Comparison of ENCODE assay signal across 24 mouse cellular contexts in the genomic region with DNA sequence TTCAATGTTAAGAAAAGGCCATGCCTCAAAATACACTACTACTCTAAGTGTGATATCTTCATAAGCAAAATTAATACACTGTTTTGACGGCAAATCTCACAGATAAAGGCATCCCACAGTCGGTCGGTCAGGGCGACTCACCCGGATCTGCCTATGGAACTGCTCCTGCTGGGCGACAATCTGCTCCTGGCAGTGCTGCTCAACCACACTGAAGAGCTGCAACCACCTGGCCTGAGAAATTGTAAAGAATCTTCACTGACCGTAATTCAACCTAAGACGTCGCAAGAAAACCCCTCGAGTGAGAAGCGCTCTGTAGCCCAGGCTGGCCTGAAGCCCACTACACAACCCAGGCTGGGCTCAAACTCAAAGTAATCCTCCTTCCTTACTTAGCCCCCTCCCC. TPM values are rescaled to one million over a fixed set of nuclear protein-coding genes. Genes with fewer than 3 reads are reported as not detected.
A peak's percentile ranks its signal among the peaks of the same experiment; 100 is the strongest.
DNase-seq lines count a peak whose midpoint lies in the region; ATAC-seq and TF ChIP-seq lines count a peak whose summit lies in the region.
"Had no signal": no experiment of that assay in that cellular context is flagged by ENCODE, and none has a peak within 500 bp of the region (broad histone marks: within the 10 kb centered on the region; RNA-seq: fewer than 3 reads in every experiment).

No protein-coding gene starts in this region.

- H3K4me1 ChIP-seq in hindbrain, postnatal 0 days (ENCODE audit: insufficient read depth, low read length), result no peaks in the 10 kb centered on the region
- H3K4me1 ChIP-seq in hindbrain, embryonic 12.5 days, result no peaks in the 10 kb centered on the region
- H3K4me1 ChIP-seq in kidney, adult 2 months (ENCODE audit: control insufficient read depth, insufficient read depth, low read length), result no peaks in the 10 kb centered on the region
- H3K4me1 ChIP-seq: embryonic facial prominence, embryonic 15.5 days; forebrain, embryonic 12.5 days; hindbrain, embryonic 13.5 days; kidney, embryonic 15.5 days; limb, embryonic 13.5 days; lung, embryonic 15.5 days; neural tube, embryonic 13.5 days had no signal

- peak; percentile 24 for DNase-seq in hindbrain, postnatal 0 days (ENCODE audit: low spot score)
- peak; percentile 79 for DNase-seq in cerebellum, adult 11 months
- DNase-seq in cerebellum, adult 9-10 months, result peak; percentile 92
- peak; percentile 89 to 92 for DNase-seq in cerebellum, postnatal 36 days
- DNase-seq in adrenal gland, postnatal 25 days, result no peak
- DNase-seq in kidney, adult 2 months, result no peak
- DNase-seq: adrenal gland, adult 8-10 months; forebrain, postnatal 0 days; heart, postnatal 14 days; lung, postnatal 36 days; thymus, postnatal 14 days had no signal

- peaks cover 23% of the 10 kb centered on the region for H3K36me3 ChIP-seq in hindbrain, postnatal 0 days (ENCODE audit: insufficient read depth, low read length)
- H3K36me3 ChIP-seq in hindbrain, embryonic 12.5 days, result peaks cover 81% of the 10 kb centered on the region
- peaks cover 2% of the 10 kb centered on the region for H3K36me3 ChIP-seq in kidney, adult 2 months (ENCODE audit: control insufficient read depth, insufficient read depth, low read length)

- H3K4me2 ChIP-seq in hindbrain, postnatal 0 days (ENCODE audit: low read depth, low read length), result no peak overlapping the region
- H3K4me2 ChIP-seq in hindbrain, embryonic 12.5 days (replicated peaks), result no peak overlapping the region
- H3K4me2 ChIP-seq: embryonic facial prominence, embryonic 15.5 days; forebrain, embryonic 12.5 days; hindbrain, embryonic 13.5 days; kidney, embryonic 15.5 days; limb, embryonic 13.5 days; liver, embryonic 11.5 days; lung, embryonic 15.5 days; midbrain, embryonic 11.5 days; neural tube, embryonic 13.5 days had no signal

- no peak for TF ChIP-seq POLR2A in kidney, adult 2 months (IDR thresholded peaks at IDR 0.05; ENCODE audit: low read depth, low read length)

- ATAC-seq in hindbrain, postnatal 0 days, result no peak
- ATAC-seq in hindbrain, embryonic 12.5 days (ENCODE audit: low FRiP score), result no peak
- ATAC-seq: forebrain, postnatal 0 days; intestine, postnatal 0 days had no signal

- WGBS in hindbrain, postnatal 0 days, result 63% methylated on average over 11 of the region's 11 CpGs
- WGBS in hindbrain, embryonic 12.5 days, result 91% methylated on average over 11 of the region's 11 CpGs
- WGBS in kidney, adult 2 months, result 95% methylated on average over 11 of the region's 11 CpGs

- no peak overlapping the region for H3K27ac ChIP-seq in hindbrain, postnatal 0 days
- H3K27ac ChIP-seq in hindbrain, embryonic 12.5 days, result no peak overlapping the region
- no peak overlapping the region for H3K27ac ChIP-seq in kidney, adult 2 months (ENCODE audit: insufficient read depth, low read depth, low read length)
- H3K27ac ChIP-seq: embryonic facial prominence, embryonic 10.5 days; embryonic facial prominence, embryonic 15.5 days; forebrain, embryonic 12.5 days; hindbrain, embryonic 13.5 days; kidney, embryonic 15.5 days; left cerebral cortex, adult 2 months; limb, embryonic 13.5 days; lung, embryonic 15.5 days; neural tube, embryonic 13.5 days had no signal

- TF ChIP-seq CTCF in hindbrain, postnatal 0 days (IDR thresholded peaks at IDR 0.05; ENCODE audit: low read depth), result no peak
- no peak for TF ChIP-seq CTCF in kidney, adult 2 months (conservative IDR thresholded peaks at IDR 0.05; ENCODE audit: insufficient read depth, insufficient read length, low read depth, low read length)

- no peak overlapping the region for H3K4me3 ChIP-seq in hindbrain, postnatal 0 days (ENCODE audit: low read length)
- H3K4me3 ChIP-seq in hindbrain, embryonic 12.5 days, result no peak overlapping the region
- H3K4me3 ChIP-seq in kidney, adult 2 months (ENCODE audit: insufficient read depth, low read depth, low read length), result no peak overlapping the region
- H3K4me3 ChIP-seq: embryonic facial prominence, embryonic 10.5 days; embryonic facial prominence, embryonic 15.5 days; forebrain, embryonic 12.5 days; hindbrain, embryonic 13.5 days; kidney, embryonic 15.5 days; left cerebral cortex, adult 2 months; limb, embryonic 13.5 days; lung, embryonic 15.5 days; neural tube, embryonic 13.5 days had no signal

- H3K9me3 ChIP-seq in hindbrain, postnatal 0 days (ENCODE audit: low read length), result no peaks in the 10 kb centered on the region
- H3K9me3 ChIP-seq in hindbrain, embryonic 12.5 days (replicated peaks), result peaks cover 6% of the 10 kb centered on the region
- H3K9me3 ChIP-seq: embryonic facial prominence, embryonic 15.5 days; kidney, embryonic 15.5 days; lung, embryonic 15.5 days had no signal

- H3K27me3 ChIP-seq in hindbrain, postnatal 0 days (ENCODE audit: insufficient read depth, low read length), result no peaks in the 10 kb centered on the region
- no peaks in the 10 kb centered on the region for H3K27me3 ChIP-seq in hindbrain, embryonic 12.5 days
- no peaks in the 10 kb centered on the region for H3K27me3 ChIP-seq in kidney, adult 2 months (replicated peaks; ENCODE audit: control insufficient read depth, insufficient read depth, low read length)
- H3K27me3 ChIP-seq: embryonic facial prominence, embryonic 15.5 days; forebrain, embryonic 12.5 days; hindbrain, embryonic 13.5 days; kidney, embryonic 15.5 days; limb, embryonic 13.5 days; lung, embryonic 15.5 days; neural tube, embryonic 13.5 days had no signal

- H3K9ac ChIP-seq in hindbrain, postnatal 0 days (replicated peaks; ENCODE audit: low read length), result no peak overlapping the region
- H3K9ac ChIP-seq in hindbrain, embryonic 12.5 days, result no peak overlapping the region
- H3K9ac ChIP-seq: embryonic facial prominence, embryonic 15.5 days; forebrain, embryonic 12.5 days; forebrain, postnatal 0 days; hindbrain, embryonic 13.5 days; kidney, embryonic 15.5 days; limb, embryonic 13.5 days; lung, embryonic 15.5 days; neural tube, embryonic 13.5 days had no signal

RNA-seq across cellular contexts. Expression of a gene that starts 11.8 kb away (rescaled TPM):
- total RNA-seq in hindbrain, postnatal 0 days (2014; rRNA removed), result 13.4 and 20.7 TPM in 2 replicates
- 9.2 and 11.1 TPM in 2 replicates for polyA plus RNA-seq in hindbrain, postnatal 0 days (2015; fragmentation: Nextera tagmentation; extraction: Ambion mirVana)
- polyA plus RNA-seq in hindbrain, embryonic 12.5 days (2016; fragmentation: Nextera tagmentation; extraction: Ambion mirVana), result 17.5 and 18.6 TPM in 2 replicates
- total RNA-seq in adrenal gland, postnatal 25 days (2021), result 7.8 and 11.8 TPM in 2 replicates
- polyA plus RNA-seq in kidney, adult 2 months (2012; rRNA removed), result 2.5 and 3.1 TPM in 2 replicates

RNA-seq across cellular contexts. Expression of a gene that starts 11.9 kb away (rescaled TPM):
- total RNA-seq in hindbrain, postnatal 0 days (2014; rRNA removed), result 8.1 and 12.0 TPM in 2 replicates
- polyA plus RNA-seq in hindbrain, postnatal 0 days (2015; fragmentation: Nextera tagmentation; extraction: Ambion mirVana), result 9.7 and 11.3 TPM in 2 replicates
- polyA plus RNA-seq in hindbrain, embryonic 12.5 days (2016; fragmentation: Nextera tagmentation; extraction: Ambion mirVana), result 16.6 and 20.0 TPM in 2 replicates
- 15.1 and 19.9 TPM in 2 replicates for total RNA-seq in adrenal gland, postnatal 25 days (2021)
- 7.2 and 8.0 TPM in 2 replicates for polyA plus RNA-seq in kidney, adult 2 months (2012; rRNA removed)

RNA-seq across cellular contexts. Expression of a gene that starts 46.9 kb away (rescaled TPM):
- total RNA-seq in hindbrain, postnatal 0 days (2014; rRNA removed), result 209 and 223 TPM in 2 replicates
- 102 and 109 TPM in 2 replicates for polyA plus RNA-seq in hindbrain, postnatal 0 days (2015; fragmentation: Nextera tagmentation; extraction: Ambion mirVana)
- polyA plus RNA-seq in hindbrain, embryonic 12.5 days (2016; fragmentation: Nextera tagmentation; extraction: Ambion mirVana), result 142 and 163 TPM in 2 replicates
- 148 and 153 TPM in 2 replicates for total RNA-seq in adrenal gland, postnatal 25 days (2021)
- 76.6 and 79.8 TPM in 2 replicates for polyA plus RNA-seq in kidney, adult 2 months (2012; rRNA removed)

Comparison
In these comparisons a context has a peak if more than half of its experiments do, and no peak if none do; other contexts are left out.
1. DNase-seq: peak in hindbrain, postnatal 0 days (single experiment), cerebellum, adult 11 months (single experiment), cerebellum, adult 9-10 months (single experiment) and cerebellum, postnatal 36 days (2 of 2); none in adrenal gland, postnatal 25 days (single experiment) and kidney, adult 2 months (single experiment).